Mouse (Mus musculus) ovary, adult 18-20 months (tissue): ENCODE measurements at regions not wholly inside any gene's neighbourhood (a gene's known extent, or its start where the extent isn't known, plus 50 kb on each side); places are given as distances from the start of the nearest gene placed in this dataset.
A peak's percentile ranks its signal among the peaks of the same experiment; 100 is the strongest.

Experiments used
- DNase-seq: peaks from one replicate; pipeline ENCODE4 v3.0.0; 2022; ENCODE audit warnings: low spot score, mixed read lengths

DNA sequence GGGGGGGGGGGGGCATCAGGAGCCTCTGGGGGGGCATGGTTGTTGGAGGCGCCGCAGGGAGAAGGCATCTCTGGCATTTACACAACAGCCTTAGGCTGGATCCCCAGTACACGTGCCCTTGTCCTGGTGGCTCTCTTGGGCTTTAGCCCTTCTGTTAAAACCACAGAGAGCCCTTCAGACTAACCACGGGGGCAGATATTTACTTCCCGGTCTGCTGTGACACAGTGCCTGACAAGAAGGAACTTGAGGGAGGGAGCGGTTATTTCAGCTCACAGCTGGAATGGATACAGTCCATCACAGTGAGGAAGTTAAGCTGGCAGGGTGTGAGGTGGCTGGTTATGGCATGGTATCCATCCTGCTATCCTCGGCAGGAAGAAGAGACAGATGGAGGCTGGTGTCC, 71.0 kb upstream of the Gm11733 start:
- no peak for DNase-seq

GRCm38 (mm10) chr11:117413942-117414705, 70.0 kb upstream of the Gm11733 start:
- DNase-seq = no peak

DNA sequence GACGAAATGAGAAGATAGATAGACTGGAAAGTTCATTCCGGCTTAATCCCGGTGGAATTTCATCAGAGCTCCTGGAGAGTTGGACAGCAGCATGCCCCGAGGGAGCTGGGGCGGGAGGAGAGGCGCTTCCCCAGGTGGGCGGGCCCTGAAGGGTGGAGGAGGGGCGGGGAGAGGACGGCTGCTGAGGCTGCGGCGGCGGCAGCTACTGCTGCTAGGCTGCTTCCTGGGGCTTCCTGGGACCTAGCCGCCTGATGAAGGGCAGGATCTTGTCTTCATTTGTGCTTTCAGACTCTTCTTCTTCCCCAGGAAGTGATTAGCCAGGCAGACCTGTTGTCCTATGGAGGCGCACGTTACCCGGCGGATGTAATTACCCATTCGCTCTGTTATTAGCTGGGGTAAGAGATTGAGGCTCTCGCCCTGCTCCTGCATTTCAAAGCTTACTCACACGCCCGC, 69.3 kb upstream of the Gm11733 start:
- peak; percentile 45 for DNase-seq

GRCm38 (mm10) chr11:117415466-117415865, 68.7 kb upstream of the Gm11733 start:
- no peak for DNase-seq

DNA sequence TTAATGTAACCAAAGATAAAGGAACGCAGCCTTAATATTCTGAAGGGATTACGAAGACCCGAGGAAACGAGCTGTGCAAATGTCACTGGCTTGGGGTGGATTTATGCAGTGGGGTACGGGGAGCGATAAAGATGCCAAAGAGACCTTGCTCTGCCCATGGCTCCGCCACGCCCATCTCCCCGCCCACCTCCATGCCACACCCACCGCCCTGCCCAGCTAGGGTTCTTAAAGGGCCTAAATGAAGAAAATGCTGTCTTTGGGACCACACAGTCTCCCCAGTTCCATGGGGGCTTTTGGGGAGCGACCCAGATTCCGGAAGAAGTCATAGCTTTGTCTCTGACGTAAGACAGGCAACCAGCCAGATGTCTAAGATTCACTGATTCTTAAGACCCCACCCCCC, 68.2 kb upstream of the Gm11733 start:
- no peak for DNase-seq

DNA sequence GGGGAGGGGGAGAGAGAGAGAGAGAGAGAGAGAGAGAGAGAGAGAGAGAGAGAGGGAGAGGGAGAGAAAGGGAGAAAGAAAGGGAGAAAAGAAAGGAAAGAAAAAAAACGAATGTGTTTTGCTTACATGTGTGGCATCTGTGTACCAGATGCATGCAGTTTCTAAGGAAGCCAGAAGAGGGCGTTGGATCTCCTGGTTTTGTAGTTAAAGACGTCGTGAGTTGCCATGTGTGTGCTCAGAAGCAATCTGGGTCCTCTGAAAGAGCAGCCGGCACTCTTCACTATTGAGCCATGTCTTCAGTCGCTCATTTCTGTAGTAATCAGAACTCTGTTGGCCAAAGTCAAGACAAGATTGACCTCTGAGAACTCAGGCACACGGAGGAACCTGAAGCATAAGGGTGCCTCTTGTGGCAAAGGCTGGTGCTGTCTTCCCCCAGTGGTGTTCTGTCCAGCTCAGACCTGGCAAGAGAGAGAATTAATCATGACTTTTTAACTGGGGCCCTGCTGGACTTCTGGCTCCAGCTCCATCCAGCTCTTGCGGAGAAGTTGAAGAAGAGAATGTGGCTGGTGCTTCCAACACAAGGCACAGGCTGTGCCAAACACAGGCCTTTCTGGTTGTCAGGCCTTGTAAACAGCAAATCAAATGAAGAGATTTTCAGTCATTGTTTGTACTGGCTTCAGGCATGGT, 67.0 kb upstream of the Gm11733 start:
- no peak for DNase-seq

- DNase-seq = no peak
Measured at GRCm38 (mm10) chr11:117417959-117418574, 66.1 kb upstream of the Gm11733 start.

GRCm38 (mm10) chr11:117418939-117419338, 65.2 kb upstream of the Gm11733 start:
- DNase-seq = no peak

- no peak for DNase-seq
Measured at GRCm38 (mm10) chr11:117419351-117419969, 64.7 kb upstream of the Gm11733 start.

DNA sequence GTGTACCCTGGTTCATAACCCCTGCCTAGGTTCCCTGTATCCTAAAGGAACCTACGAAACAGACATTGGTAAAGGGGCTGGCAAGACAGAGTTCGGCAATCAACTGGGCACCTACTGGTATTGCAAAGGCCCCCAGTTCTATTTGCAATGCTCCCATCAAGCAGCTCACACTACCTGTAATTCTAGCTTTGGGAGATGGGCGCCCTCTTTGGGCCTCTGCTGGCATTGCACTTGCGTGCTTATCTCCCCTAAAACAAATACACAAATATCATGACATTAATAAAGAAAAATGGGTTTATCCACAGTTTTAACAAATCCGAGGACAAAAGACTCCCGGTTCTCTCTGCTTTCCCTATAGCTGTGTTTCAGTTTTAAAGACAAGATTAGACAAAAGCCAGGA, 61.5 kb upstream of the Gm11733 start:
- no peak for DNase-seq

GRCm38 (mm10) chr11:117423422-117423821, 60.7 kb upstream of the Gm11733 start:
- DNase-seq = no peak

DNA sequence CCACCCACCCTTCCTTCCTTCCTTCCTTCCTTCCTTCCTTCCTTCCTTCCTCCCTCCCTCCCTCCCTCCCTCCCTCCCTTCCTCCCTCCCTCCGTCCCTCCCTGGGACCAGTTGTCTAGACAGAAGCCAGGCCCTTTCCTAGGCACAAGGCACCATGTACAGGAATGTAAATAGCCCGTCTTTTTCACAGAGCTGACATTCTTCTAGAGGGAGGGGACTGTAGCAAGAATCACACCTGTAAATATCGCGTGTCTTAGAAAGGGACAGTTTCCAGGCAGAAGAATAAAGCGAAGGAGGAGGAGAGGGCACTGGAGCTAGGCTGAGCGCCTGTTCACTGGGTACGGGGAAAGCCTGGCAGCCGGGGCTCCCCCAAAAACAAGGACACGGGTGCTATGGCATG, 58.7 kb upstream of the Gm11733 start:
- no peak for DNase-seq

- no peak for DNase-seq
Measured at GRCm38 (mm10) chr11:117425927-117426326, 58.2 kb upstream of the Gm11733 start.

- DNase-seq = no peak
Measured at GRCm38 (mm10) chr11:117426651-117427050, 57.5 kb upstream of the Gm11733 start.

DNA sequence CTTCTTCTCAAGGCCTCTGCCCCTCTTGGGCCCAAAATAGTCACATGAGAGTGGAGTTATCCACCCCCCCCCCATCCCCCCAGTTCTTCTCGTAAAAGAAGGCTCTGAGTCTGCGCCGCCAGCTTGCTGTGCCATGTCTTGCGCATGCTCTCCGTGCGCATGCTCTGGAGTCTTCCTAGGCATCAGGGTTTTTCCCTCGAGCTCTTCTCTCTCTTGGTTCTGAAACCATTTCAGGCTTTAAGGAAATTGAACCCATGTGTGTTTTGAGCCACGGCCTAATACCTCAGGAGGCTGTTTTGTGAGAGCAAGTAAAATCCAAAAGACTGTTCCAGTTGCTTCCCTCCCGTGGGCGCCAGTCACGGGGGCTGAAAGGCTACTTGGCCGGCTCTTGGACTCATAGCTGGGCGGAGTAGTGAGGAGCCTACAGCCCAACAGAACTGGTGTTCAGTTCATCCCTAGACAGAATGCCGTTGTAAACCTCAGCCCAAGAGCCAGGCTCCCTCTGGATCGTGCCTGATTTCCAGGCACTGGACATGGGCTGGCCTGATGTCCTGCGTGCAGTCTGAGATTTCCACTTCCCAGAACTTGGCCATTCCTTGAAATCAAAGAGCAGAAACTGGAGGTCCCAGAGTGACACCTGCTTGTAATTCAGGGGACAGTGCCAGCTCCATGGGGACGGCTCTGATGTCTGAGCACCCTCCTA, 56.2 kb upstream of the Gm11733 start:
- no peak for DNase-seq

DNA sequence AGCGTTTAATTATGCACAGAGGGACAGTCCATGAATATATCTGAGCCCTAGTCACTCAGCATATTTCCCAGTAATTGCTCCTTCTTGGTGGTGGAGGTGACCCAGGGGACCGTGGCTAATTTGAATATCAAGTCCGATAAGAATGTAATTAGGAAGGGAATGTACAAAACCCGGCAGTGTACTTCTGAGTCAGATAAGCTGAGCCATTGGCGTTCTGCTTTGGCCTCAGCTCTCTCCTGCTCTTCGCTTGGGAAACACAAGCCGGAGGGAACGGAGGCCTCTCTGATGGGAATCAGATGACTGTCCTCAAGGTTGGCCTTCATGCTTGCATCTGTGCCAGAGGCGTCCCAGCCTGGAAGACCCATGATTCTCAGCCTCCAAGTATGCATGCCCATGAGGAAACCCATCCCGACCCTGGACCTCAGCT, 54.8 kb upstream of the Gm11733 start:
- no peak for DNase-seq

- no peak for DNase-seq
Measured at GRCm38 (mm10) chr11:117429894-117430293, 54.3 kb upstream of the Gm11733 start.

GRCm38 (mm10) chr11:117434056-117434455, 50.1 kb upstream of the Gm11733 start:
- DNase-seq = no peak
